Comparison of ENCODE assay signal across 20 mouse cellular contexts in genomic region chr6:86211081-86211763, GRCm38 (mm10). TPM values are rescaled to one million over a fixed set of nuclear protein-coding genes. Genes with fewer than 3 reads are reported as not detected.
DNase-seq lines count a peak whose midpoint lies in the region; ATAC-seq and TF ChIP-seq lines count a peak whose summit lies in the region.
"Had no signal": no experiment of that assay in that cellular context is flagged by ENCODE, and none has a peak within 500 bp of the region (broad histone marks: within the 10 kb centered on the region; RNA-seq: fewer than 3 reads in every experiment).

No protein-coding gene starts in this region.

- ATAC-seq in hindbrain, embryonic 11.5 days (ENCODE audit: low FRiP score) = no peak
- no peak for ATAC-seq in hindbrain, embryonic 12.5 days (ENCODE audit: low FRiP score)
- peak; percentile 76 for ATAC-seq in midbrain, embryonic 11.5 days (ENCODE audit: low FRiP score)
- no peak for ATAC-seq in midbrain, embryonic 16.5 days
- no peak for ATAC-seq in lung, postnatal 0 days
- ATAC-seq: activated CD4-positive, CD25-positive, alpha-beta regulatory T cell, adult 4 months; inflammation-experienced regulatory T-cells, adult 6 months had no signal

- no peak for TF ChIP-seq CTCF in lung, postnatal 0 days (IDR thresholded peaks at IDR 0.05)

- no peak for TF ChIP-seq EP300 in lung, postnatal 0 days (IDR thresholded peaks at IDR 0.05)

- no peaks in the 10 kb centered on the region for H3K36me3 ChIP-seq in hindbrain, embryonic 11.5 days (ENCODE audit: control insufficient read depth, insufficient read depth, low read length)
- no peaks in the 10 kb centered on the region for H3K36me3 ChIP-seq in hindbrain, embryonic 12.5 days
- no peaks in the 10 kb centered on the region for H3K36me3 ChIP-seq in midbrain, embryonic 11.5 days (ENCODE audit: control insufficient read depth, insufficient read depth, low read length)
- H3K36me3 ChIP-seq in midbrain, embryonic 16.5 days (ENCODE audit: control insufficient read depth, insufficient read depth, low read length) = no peaks in the 10 kb centered on the region
- no peaks in the 10 kb centered on the region for H3K36me3 ChIP-seq in forebrain, embryonic 10.5 days (replicated peaks)
- no peaks in the 10 kb centered on the region for H3K36me3 ChIP-seq in limb, embryonic 10.5 days
- no peaks in the 10 kb centered on the region for H3K36me3 ChIP-seq in lung, postnatal 0 days (ENCODE audit: insufficient read depth, low read length)
- H3K36me3 ChIP-seq: liver, embryonic 15.5 days; neural tube, embryonic 13.5 days; stomach, embryonic 15.5 days had no signal

- H3K27me3 ChIP-seq in hindbrain, embryonic 11.5 days (ENCODE audit: control insufficient read depth, insufficient read depth, low read length) = no peaks in the 10 kb centered on the region
- H3K27me3 ChIP-seq in hindbrain, embryonic 12.5 days = no peaks in the 10 kb centered on the region
- H3K27me3 ChIP-seq in midbrain, embryonic 11.5 days (ENCODE audit: control insufficient read depth, insufficient read depth, low read length) = no peaks in the 10 kb centered on the region; the same call in 1 of the 2 replicates
- no peaks in the 10 kb centered on the region for H3K27me3 ChIP-seq in midbrain, embryonic 16.5 days (ENCODE audit: control insufficient read depth, insufficient read depth, low read depth, low read length)
- H3K27me3 ChIP-seq in forebrain, embryonic 10.5 days (ENCODE audit: poor library complexity, severe bottlenecking) = peaks cover 23% of the 10 kb centered on the region
- no peaks in the 10 kb centered on the region for H3K27me3 ChIP-seq in limb, embryonic 10.5 days (ENCODE audit: low read depth, poor library complexity, severe bottlenecking)
- no peaks in the 10 kb centered on the region for H3K27me3 ChIP-seq in lung, postnatal 0 days (replicated peaks; ENCODE audit: insufficient read depth, low read length)
- H3K27me3 ChIP-seq: liver, embryonic 15.5 days; neural tube, embryonic 13.5 days; stomach, embryonic 15.5 days had no signal

- peak overlapping the region; percentile 25; the same call in 1 of the 2 replicates for H3K9ac ChIP-seq in hindbrain, embryonic 11.5 days (ENCODE audit: low read depth, low read length)
- no peak overlapping the region for H3K9ac ChIP-seq in hindbrain, embryonic 12.5 days
- H3K9ac ChIP-seq in midbrain, embryonic 11.5 days (ENCODE audit: low read length) = no peak overlapping the region
- no peak overlapping the region for H3K9ac ChIP-seq in midbrain, embryonic 16.5 days (ENCODE audit: low read depth, low read length)
- no peak overlapping the region for H3K9ac ChIP-seq in lung, postnatal 0 days (replicated peaks; ENCODE audit: low read depth)
- H3K9ac ChIP-seq: liver, embryonic 15.5 days; neural tube, embryonic 13.5 days; stomach, embryonic 15.5 days had no signal

- no peaks in the 10 kb centered on the region for H3K4me1 ChIP-seq in hindbrain, embryonic 11.5 days (replicated peaks; ENCODE audit: control insufficient read depth, insufficient read depth, low read length)
- H3K4me1 ChIP-seq in hindbrain, embryonic 12.5 days = peaks cover 10% of the 10 kb centered on the region; the same call in 1 of the 2 replicates
- H3K4me1 ChIP-seq in midbrain, embryonic 11.5 days (ENCODE audit: control insufficient read depth, insufficient read depth, low read length) = peaks cover 5% of the 10 kb centered on the region
- peaks cover 6% of the 10 kb centered on the region for H3K4me1 ChIP-seq in midbrain, embryonic 16.5 days (ENCODE audit: control insufficient read depth, insufficient read depth, low read length)
- H3K4me1 ChIP-seq in forebrain, embryonic 10.5 days = peaks cover 29% of the 10 kb centered on the region
- peaks cover 12% of the 10 kb centered on the region for H3K4me1 ChIP-seq in limb, embryonic 10.5 days
- no peaks in the 10 kb centered on the region for H3K4me1 ChIP-seq in lung, postnatal 0 days (ENCODE audit: insufficient read depth, low read depth, low read length)

- DNase-seq in hindbrain, embryonic 11.5 days (ENCODE audit: low spot score) = peak; percentile 43
- peak; percentile 92 for DNase-seq in midbrain, embryonic 11.5 days (ENCODE audit: low spot score, missing footprints)
- DNase-seq in forebrain, embryonic 10.5 days (ENCODE audit: extremely low spot score, low spot score) = peak; percentile 20
- no peak for DNase-seq in limb, embryonic 10.5 days (ENCODE audit: low spot score)
- no peak for DNase-seq in lung, postnatal 0 days (ENCODE audit: low spot score)
- no peak for DNase-seq in gastrocnemius, adult 18-20 months (ENCODE audit: low spot score)
- DNase-seq: adrenal gland, postnatal 25 days; cerebellum, adult 9-10 months; heart, postnatal 14 days; kidney, postnatal 14 days; layer of hippocampus, adult 9-11 months; lung, postnatal 10 days had no signal

- H3K9me3 ChIP-seq in hindbrain, embryonic 11.5 days (ENCODE audit: control insufficient read depth, low read length) = no peaks in the 10 kb centered on the region
- no peaks in the 10 kb centered on the region for H3K9me3 ChIP-seq in hindbrain, embryonic 12.5 days (replicated peaks)
- H3K9me3 ChIP-seq in midbrain, embryonic 11.5 days (ENCODE audit: control insufficient read depth, low read length) = no peaks in the 10 kb centered on the region
- no peaks in the 10 kb centered on the region for H3K9me3 ChIP-seq in midbrain, embryonic 16.5 days (replicated peaks; ENCODE audit: control insufficient read depth, low read length, poor library complexity, severe bottlenecking)
- no peaks in the 10 kb centered on the region for H3K9me3 ChIP-seq in forebrain, embryonic 10.5 days
- H3K9me3 ChIP-seq in limb, embryonic 10.5 days (replicated peaks) = no peaks in the 10 kb centered on the region
- no peaks in the 10 kb centered on the region for H3K9me3 ChIP-seq in lung, postnatal 0 days (ENCODE audit: low read length)
- H3K9me3 ChIP-seq: liver, embryonic 15.5 days; neural tube, embryonic 13.5 days; stomach, embryonic 15.5 days had no signal

- WGBS in hindbrain, embryonic 11.5 days = 51% methylated on average over 12 of the region's 12 CpGs
- 54% methylated on average over 12 of the region's 12 CpGs for WGBS in hindbrain, embryonic 12.5 days
- WGBS in midbrain, embryonic 11.5 days = 35% methylated on average over 12 of the region's 12 CpGs
- 27% methylated on average over 12 of the region's 12 CpGs for WGBS in midbrain, embryonic 16.5 days
- WGBS in forebrain, embryonic 10.5 days = 50% methylated on average over 12 of the region's 12 CpGs
- 77% methylated on average over 12 of the region's 12 CpGs for WGBS in limb, embryonic 10.5 days
- 72% methylated on average over 12 of the region's 12 CpGs for WGBS in lung, postnatal 0 days

- H3K4me3 ChIP-seq in hindbrain, embryonic 11.5 days (ENCODE audit: low read depth, low read length) = no peak overlapping the region
- no peak overlapping the region for H3K4me3 ChIP-seq in hindbrain, embryonic 12.5 days
- no peak overlapping the region for H3K4me3 ChIP-seq in midbrain, embryonic 11.5 days (ENCODE audit: low read depth, low read length)
- no peak overlapping the region for H3K4me3 ChIP-seq in midbrain, embryonic 16.5 days (ENCODE audit: low read depth, low read length)
- no peak overlapping the region for H3K4me3 ChIP-seq in forebrain, embryonic 10.5 days
- no peak overlapping the region for H3K4me3 ChIP-seq in limb, embryonic 10.5 days
- no peak overlapping the region for H3K4me3 ChIP-seq in lung, postnatal 0 days (ENCODE audit: low read depth, low read length)
- H3K4me3 ChIP-seq: liver, embryonic 15.5 days; neural tube, embryonic 13.5 days; stomach, embryonic 15.5 days had no signal

- H3K27ac ChIP-seq in hindbrain, embryonic 11.5 days (ENCODE audit: low read depth, low read length) = no peak overlapping the region
- H3K27ac ChIP-seq in hindbrain, embryonic 12.5 days = no peak overlapping the region
- no peak overlapping the region; the same call in 1 of the 2 replicates for H3K27ac ChIP-seq in midbrain, embryonic 11.5 days (ENCODE audit: low read depth, low read length)
- H3K27ac ChIP-seq in midbrain, embryonic 16.5 days (ENCODE audit: low read length) = no peak overlapping the region
- H3K27ac ChIP-seq in forebrain, embryonic 10.5 days = peak overlapping the region; percentile 72
- H3K27ac ChIP-seq in limb, embryonic 10.5 days = peak overlapping the region; percentile 44; the same call in 1 of the 2 replicates
- no peak overlapping the region for H3K27ac ChIP-seq in lung, postnatal 0 days (ENCODE audit: low read length)
- H3K27ac ChIP-seq: liver, embryonic 15.5 days; neural tube, embryonic 13.5 days; stomach, embryonic 15.5 days had no signal

- H3K4me2 ChIP-seq in hindbrain, embryonic 11.5 days (replicated peaks; ENCODE audit: low read depth, low read length) = no peak overlapping the region
- no peak overlapping the region for H3K4me2 ChIP-seq in hindbrain, embryonic 12.5 days (replicated peaks)
- H3K4me2 ChIP-seq in midbrain, embryonic 11.5 days = no peak overlapping the region
- no peak overlapping the region for H3K4me2 ChIP-seq in midbrain, embryonic 16.5 days (ENCODE audit: low read length)
- H3K4me2 ChIP-seq in lung, postnatal 0 days (replicated peaks; ENCODE audit: low read depth, low read length) = no peak overlapping the region
- H3K4me2 ChIP-seq: heart, embryonic 11.5 days; liver, embryonic 15.5 days; neural tube, embryonic 13.5 days; stomach, embryonic 15.5 days had no signal

RNA-seq across cellular contexts. Expression of gene Tgfa, which starts 16.2 kb away (rescaled TPM):
- polyA plus RNA-seq in hindbrain, embryonic 11.5 days (2014; fragmentation: Nextera tagmentation; extraction: Ambion mirVana) = 2.2 and 2.5 TPM in 2 replicates
- 4.0 and 4.7 TPM in 2 replicates for polyA plus RNA-seq in hindbrain, embryonic 12.5 days (2016; fragmentation: Nextera tagmentation; extraction: Ambion mirVana)
- polyA plus RNA-seq in midbrain, embryonic 11.5 days (2014; fragmentation: Nextera tagmentation; extraction: Ambion mirVana) = 1.4 and 1.7 TPM in 2 replicates
- polyA plus RNA-seq in midbrain, embryonic 16.5 days (2015; fragmentation: Nextera tagmentation; extraction: Ambion mirVana) = 13.1 and 14.7 TPM in 2 replicates
- 1.2 and 1.3 TPM in 2 replicates for polyA plus RNA-seq in forebrain, embryonic 10.5 days (2016; fragmentation: Nextera tagmentation; extraction: Ambion mirVana)
- polyA plus RNA-seq in limb, embryonic 10.5 days (2016; fragmentation: Nextera tagmentation; extraction: Ambion mirVana) = 0.43 and 1.1 TPM in 2 replicates
- polyA plus RNA-seq in lung, postnatal 0 days (2015; fragmentation: Nextera tagmentation; extraction: Ambion mirVana) = 1.9 and 2.3 TPM in 2 replicates
- under 1 TPM; 0.27 to 0.36 TPM for total RNA-seq in gastrocnemius, adult 18-20 months (2021)
- polyA plus RNA-seq: activated CD4-positive, CD25-positive, alpha-beta regulatory T cell, adult 4 months had no signal

Comparison
In these comparisons a context has a peak if more than half of its experiments do, and no peak if none do; other contexts are left out.
1. DNase-seq: peak in hindbrain, embryonic 11.5 days (single experiment), midbrain, embryonic 11.5 days (single experiment) and forebrain, embryonic 10.5 days (single experiment); none in limb, embryonic 10.5 days (single experiment), lung, postnatal 0 days (single experiment) and gastrocnemius, adult 18-20 months (single experiment).
2. H3K27ac ChIP-seq: peak in forebrain, embryonic 10.5 days (single experiment) and limb, embryonic 10.5 days (single experiment); none in hindbrain, embryonic 11.5 days (single experiment), hindbrain, embryonic 12.5 days (single experiment), midbrain, embryonic 11.5 days (single experiment), midbrain, embryonic 16.5 days (single experiment) and lung, postnatal 0 days (single experiment).